Mouse (Mus musculus): Measurements from ENCODE around the gene Pros1. TPM values are rescaled to one million over a fixed set of nuclear protein-coding genes. Genes with fewer than 3 reads are reported as not detected.

The Pros1 gene
- 10.4 TPM for polyA plus RNA-seq (2015; fragmentation: Illumina TruSeq; extraction: RNeasy Lipid Tissue Mini Kit (QIAGEN cat#74804); ENCODE audit: low read depth, low replicate concordance)

DNA sequence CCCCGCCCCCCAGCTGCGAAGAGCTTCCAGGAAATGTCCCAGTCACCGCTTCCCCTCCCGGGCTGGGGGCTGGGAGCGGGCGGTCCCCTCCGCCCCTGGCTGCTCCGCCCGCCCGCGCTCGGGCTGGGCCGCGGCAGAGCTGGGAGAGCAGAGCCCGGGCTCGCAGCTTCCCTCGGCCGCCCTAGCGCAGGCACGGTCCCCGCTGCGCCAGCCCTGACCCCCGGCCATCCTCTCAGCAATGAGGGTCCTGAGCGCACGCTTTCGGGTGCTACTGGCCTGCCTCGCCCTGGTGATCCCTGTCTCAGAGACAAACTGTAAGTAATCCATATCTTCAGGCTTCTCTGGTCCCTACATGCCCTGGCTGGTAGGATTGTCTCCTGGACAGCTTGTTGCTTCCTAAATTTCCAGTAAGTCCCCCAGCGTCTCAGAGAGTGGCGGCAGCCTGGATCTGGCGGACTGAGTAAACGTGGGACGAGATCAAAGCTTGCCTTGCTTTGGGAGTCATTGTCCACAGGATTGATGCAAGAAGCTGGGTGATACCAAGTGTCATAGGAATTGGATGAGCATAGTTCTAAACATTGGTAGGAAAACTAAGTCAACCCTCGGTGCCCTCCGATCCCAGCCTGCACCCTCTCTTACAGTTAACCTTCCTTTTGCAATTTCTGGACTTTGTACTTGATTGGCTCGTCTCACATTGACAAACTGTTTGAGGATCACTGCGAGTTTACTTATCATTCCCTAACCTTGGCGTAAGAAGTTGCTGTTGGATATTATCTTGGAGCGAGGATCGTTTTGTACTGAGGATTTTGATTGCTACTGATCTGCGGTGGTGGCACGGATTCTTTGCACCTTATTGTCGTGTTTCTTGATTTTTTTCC, at the start of gene Pros1:
Pros1 (plus strand) TSS at position 117 of the 878 bp plus-strand sequence.

GRCm38 (mm10) chr16:62814491-62814890, 39.6 kb upstream of the Pros1 start, which contains the start of gene Stx19:
Gene Stx19, plus strand, starts transcription at chr16:62814676.

DNA sequence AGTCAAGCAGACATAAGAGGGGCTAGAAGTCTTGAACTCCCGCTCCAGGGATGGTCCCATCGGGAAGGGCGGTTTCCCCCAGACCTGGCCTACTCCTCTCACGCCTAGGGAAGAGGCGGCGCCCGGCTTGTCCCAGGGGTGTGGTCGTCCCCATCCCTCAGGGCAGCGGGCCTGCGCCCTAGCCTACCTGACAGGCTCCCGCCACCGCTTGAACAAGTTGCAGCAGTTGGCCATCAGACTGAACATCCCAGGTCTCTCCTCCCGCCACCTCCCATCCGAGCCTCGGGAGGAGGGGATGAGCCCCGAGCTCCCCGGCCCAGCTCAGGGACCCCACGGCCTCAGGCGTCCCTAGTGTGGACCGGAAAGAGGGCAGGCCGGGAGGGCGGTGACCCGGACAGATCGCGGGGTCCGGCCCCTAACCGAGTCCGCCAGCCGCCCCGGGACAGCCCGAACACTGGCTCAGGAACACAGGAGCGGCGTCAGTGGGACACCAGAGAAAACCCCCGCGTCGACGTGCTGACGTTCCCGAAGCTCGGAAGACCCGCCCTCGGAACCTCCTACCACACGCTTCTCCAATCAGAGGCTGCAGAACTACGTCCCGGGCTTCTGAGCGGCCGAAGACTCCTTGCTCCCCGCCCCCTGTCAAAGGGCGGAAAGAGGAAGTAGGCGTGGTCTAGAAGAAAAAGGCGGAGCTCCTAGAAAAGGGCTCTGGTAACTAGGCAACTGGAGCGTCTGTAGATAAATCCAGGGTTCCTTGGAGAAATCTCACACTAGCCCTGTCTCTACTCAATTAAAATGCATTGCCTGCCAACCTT, 7.4 kb upstream of the Pros1 start, which contains the start of gene Arl13b:
Arl13b (minus strand) TSS at position 543 of the 815 bp plus-strand sequence.

Other genes with a start within 250 kb of the Pros1 start
- gene Nsun3, start 67.5 kb upstream of the Pros1 start, polyA plus RNA-seq (2015; fragmentation: Illumina TruSeq; extraction: RNeasy Lipid Tissue Mini Kit (QIAGEN cat#74804); ENCODE audit: low read depth, low replicate concordance) = 9.5 TPM
- gene Stx19, start 39.6 kb upstream of the Pros1 start, polyA plus RNA-seq (2015; fragmentation: Illumina TruSeq; extraction: RNeasy Lipid Tissue Mini Kit (QIAGEN cat#74804); ENCODE audit: low read depth, low replicate concordance) = not detected
- gene Arl13b, start 7.3 kb upstream of the Pros1 start, polyA plus RNA-seq (2015; fragmentation: Illumina TruSeq; extraction: RNeasy Lipid Tissue Mini Kit (QIAGEN cat#74804); ENCODE audit: low read depth, low replicate concordance) = 10.2 TPM